Mouse (Mus musculus) frontal cortex, adult (tissue): ENCODE results near the gene Anapc15-ps.

Experiments used
- ATAC-seq: cut with Nextera tagmentation; 2 replicates; pipeline ENCODE4 v1.9.2; 2017; ENCODE audit warnings: mild to moderate bottlenecking, moderate library complexity, mixed read lengths; ENCODE audit not compliant: low TSS enrichment

The Anapc15-ps gene

DNA sequence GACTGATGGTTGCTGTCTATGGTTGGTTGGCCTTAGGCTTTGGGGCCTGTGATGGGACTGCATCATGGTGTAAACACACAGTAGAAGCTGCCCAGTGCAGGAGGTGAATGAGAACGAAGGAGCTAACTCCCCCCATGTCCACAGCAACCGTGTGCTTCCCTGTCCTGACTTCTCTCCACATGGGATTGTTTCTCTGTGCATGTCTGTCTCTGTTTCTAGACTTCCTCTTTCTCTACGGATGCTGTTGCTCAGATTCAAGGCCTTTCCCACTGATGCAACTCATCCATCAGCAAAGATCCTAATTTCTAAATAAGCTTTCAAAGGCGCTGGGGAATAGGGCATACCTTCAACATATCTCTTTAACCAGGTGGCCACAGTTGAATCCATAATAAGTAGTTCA lies 3.4 kb downstream of the Anapc15-ps start:
- ATAC-seq: no peak

DNA sequence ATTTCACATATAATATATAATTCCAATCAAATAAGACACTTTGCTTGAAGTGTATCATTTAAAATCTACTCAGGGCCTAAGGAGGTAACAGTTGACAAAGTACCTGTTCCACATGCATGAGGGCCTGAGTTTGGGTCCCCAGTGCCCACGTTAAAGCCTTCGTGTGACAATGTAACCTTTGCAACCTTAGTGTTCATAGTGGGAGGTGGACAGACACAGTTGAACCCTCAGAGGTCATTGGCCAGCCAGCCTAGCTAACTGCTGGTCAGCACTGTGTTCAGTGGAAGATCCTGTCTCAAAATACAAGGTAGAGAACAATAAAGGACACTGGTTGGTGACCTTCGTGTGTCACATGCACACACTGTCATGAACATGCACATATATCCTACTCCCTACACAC lies 4.2 kb downstream of the Anapc15-ps start:
- ATAC-seq: no peak

DNA sequence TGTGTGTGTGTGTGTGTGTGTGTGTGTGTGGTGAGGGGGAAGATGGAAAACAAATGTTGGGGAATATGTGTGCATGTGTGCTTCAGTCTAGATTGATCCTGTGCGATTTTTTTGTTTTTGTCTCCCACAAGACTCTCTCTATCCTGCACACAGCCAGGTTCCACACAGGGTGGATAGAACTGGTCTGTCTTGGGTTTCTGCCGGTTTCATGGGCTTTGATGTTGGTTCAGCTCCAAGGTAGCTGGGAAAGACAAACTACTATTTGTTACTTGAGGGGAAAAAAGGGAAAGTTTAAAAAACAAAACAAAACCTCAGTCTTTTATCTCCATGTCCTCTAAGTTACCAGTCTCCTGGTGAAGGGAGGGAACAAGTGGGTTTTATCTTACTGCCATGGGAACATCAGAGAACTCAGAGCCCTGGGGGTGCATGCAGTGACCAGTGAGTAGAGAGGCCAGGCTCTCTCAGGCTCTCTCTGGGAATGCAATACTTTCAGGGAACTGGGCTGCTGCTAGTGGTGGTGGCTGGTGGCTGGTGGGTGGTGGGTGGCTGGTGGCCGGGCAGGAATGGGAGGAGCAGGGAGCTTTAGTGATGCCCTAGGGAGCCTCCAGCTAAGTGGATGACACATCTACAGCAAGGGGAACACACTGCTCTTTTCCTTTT lies 5.8 kb downstream of the Anapc15-ps start:
- no peak for ATAC-seq

DNA sequence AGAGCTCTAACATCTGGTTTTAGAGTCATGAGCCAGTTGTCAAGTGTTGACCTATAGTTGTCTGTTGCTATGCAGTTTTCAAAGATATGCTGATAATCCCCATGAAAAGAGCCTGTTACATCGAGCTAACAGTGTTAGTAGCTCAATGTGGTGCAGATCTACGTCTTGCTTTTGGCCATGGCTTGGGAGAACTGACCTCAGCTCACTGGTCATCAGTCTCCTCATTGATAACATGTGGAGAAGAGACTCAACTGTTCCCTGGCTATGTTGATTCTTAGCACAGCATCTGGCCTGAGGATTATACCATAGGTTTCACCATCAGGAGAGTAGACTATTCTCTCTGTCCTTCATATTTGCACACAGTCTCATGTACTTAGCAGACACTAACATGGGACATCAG lies 6.5 kb downstream of the Anapc15-ps start:
- no peak for ATAC-seq

DNA sequence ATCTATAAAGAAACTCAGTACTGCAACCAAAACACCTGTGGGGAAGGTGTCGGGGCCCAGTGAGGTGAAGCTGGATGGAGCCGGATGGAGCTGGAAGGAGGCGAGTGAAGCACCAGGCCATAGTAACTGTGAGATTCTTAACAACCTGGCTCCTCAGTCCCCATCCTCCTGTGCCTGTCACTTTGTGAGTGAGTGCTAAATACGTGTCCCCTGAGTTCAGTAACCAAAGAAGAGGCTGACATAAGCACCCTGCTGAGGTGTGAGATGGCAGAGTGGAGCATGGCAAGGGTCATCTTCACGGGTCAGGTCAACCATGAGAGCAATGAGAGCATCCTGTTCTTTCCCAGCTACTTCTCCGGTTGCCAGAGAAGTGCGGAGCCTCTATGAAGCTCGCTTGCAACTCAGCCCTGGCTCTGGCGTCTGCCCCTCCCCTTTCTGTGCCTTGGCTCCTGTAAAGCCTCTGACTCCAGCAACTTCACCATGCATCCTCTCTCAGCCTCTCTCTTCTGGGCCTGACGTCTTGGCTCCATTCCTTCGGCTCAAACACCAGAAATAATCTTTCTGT lies 7.7 kb downstream of the Anapc15-ps start:
- no peak for ATAC-seq

DNA sequence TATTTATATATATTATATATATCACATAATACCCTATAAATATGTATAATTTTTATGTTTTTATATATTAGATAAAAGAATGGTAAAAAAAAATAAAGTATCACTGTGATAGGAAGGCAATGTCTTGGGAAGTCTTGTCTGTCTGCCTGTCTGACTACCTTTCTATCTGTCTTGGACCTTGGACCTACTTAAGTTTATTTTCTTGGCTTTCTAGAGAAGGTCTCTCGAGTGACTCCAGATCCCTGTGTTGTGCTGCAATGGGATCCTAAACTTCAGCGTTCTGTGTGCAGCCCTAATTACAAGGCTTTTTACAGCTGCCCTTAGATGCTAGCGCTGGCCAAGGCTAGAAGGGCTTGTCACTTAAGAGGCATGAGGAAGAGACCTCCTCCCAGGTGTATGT lies 8.6 kb downstream of the Anapc15-ps start:
- ATAC-seq: no peak

DNA sequence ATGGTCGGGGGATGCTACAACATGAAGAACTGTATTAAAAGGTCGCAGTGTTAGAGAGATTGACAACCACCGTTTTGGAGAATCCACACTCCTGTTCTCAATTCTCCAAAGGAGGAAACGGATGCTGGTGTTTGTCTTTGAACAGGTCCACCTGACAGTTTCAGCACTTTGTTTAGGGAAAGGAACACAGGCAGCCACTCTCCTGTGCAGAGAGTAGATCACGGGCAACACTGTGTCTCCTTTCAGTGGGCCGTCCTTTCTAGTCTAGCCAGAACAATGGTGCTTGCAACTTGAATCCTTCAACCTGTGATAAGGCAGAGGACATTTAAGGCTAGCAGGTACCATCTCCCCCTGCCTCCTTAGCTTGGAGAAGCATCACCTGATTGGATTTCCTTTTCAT lies 12.9 kb downstream of the Anapc15-ps start:
- ATAC-seq: no peak

DNA sequence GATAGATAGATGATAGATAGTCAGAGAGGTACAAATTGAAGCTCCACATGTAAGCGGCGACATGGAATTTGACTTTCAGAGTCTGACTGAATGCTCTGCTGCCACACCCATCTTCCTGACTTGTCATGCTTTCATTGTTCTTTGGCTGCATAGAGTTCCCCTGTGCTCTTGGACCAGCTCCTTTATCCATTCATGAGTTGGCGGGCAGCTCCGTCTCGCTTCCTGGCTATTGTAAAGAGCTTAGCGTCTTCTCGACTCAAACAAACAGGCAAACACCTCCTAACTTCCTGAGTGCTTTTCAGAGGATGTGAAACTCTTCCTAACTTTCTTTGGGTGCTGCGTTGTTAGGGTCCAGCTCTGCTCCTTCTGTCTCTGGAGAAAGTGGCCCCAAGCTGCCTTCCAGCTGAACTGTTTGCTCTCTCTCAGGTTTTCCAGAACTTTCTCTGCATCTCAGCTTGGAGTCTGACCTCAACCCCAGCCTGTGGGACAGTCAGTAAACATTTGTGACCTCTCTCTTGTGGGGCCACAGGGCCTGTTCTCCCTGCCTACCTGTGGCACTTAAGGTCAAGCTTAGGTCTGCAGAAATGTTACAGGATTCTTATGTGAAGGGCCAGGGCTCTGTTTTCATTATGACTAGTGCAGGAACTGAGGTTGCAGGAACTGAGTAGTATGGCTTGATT lies 13.6 kb downstream of the Anapc15-ps start:
- no peak for ATAC-seq

DNA sequence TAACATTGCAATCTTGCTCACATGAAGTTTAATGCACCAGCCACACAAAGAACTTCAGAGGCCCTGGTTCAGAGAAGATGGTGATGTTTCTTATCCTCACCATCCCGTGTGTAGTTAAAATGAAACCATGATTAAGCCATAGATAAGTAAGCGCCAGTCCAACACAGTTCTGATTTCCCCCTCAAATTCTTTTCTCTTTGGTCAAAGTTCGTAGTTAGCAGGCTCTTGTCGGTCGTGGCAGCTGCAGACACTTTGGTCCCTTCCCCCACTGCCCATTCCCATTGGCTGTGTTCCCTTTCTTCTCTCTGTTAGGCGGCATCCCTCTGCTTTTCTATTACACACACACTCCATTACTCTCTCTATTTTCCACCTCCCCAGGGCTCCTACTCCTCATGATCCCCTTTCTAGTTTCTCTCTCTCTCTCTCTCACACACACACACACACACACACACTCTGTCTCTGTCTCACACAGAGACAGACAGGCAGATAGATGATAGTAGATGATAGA lies 14.4 kb downstream of the Anapc15-ps start:
- no peak for ATAC-seq

DNA sequence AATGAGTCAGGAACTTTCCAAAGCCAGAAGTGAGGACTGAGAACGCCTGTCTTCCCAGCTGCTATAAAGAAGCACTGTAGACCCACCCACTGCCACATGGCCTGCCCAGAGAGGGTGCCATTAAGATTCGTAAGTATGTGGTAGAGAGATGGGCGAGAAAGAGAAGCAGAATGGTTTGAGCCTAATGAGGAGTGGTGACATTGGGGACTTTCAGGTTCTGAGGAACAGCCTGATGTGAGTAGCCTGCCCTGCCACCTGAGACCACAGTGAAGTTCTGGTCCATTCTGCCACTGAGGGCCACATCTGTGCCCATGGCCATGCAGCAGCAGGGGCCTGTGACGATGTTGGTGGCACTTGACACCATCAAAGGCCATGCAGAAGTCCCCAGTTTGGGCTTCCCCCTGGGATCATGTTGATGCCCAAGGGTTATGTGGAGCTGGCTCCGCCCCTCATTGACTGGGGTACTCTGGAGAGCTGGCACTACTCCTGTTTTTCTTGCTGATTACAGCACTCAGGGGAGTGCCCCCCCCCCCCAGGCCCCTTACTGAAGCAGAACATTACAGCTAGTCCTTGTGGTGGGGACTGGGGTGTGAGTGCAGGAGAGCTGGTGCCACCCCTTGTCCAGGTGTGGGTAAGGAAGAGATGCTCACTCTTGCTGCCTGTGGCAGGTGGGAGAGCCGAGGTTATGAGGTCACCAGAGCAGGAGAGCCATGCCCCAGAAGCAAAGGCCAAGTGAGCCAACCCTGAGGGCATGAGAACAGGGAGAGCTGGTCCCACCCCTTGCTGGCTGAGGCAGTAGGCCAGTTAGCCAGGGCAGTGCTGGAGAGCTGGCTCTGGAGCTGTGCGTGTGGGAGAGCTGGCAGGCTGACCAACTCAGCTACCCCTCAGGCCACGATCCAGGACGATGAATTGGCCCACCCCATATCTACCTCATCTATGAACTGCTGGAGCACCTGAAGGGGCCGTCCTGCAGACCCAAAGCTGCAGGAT lies 16.7 kb downstream of the Anapc15-ps start:
- ATAC-seq: no peak

DNA sequence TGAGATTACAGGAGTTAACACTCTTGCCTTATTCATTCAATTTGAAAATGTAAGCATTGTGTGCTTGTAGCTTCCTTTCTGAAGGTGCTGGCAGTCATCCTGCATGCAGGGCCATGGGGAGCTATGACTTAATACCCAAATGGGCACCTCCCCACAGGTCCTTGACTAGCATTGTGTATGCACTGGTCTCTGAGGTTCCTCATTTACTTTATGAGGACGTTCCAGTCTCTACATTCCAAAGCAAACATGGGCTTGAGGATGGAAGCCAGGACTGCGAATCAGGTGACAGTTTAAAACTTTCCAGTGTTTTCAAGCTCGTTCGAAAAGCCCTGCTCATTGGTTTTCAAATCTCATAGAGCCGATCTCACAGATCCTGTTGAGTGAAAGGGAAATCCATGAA lies 21.1 kb downstream of the Anapc15-ps start:
- no peak for ATAC-seq

DNA sequence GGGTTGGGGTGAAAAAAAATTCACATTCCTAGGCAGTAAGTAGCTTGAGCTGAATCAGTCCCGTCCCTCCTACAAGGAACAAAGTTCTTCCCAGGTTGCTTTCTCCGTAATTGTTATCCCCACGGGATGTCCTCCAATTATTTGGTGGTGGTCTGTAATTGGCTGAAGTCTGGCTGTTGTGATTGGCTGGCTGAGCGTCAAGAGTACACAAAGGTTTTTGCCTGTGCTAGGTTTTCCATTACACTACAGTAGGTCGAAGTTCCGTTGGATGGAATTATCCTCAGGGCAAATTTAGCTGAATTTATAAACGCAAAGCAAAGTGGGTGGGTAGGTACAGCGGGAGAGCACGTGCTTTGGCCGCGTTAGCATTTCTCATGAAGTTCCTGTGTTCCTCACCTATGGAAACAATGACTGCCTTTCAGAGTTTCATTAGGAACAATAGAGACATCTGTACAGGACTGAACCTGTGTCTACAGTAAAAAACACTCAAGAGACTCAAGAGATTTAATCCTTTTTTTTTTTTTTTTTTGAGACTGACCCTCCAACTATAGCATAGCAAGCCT lies 24.8 kb downstream of the Anapc15-ps start:
- ATAC-seq: no peak

DNA sequence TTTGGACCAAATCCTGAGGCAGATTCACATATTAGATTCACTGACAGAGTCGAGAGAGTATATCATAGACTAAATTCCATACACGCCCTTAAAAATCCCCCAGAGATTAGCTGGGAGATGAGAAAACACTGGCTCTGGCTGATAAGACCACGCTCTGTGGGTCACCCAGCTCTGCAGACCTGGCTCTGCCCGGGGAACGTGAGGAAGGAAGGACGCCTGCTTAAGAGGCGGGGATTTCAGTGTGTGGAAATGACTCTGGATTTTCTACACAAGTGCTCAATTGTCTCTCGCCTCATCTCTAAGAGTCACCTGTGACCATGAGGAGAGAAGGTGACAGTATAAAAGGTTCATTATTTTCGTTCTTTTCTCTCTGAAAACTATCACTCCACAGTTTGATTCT lies 26.1 kb downstream of the Anapc15-ps start:
- no peak for ATAC-seq

DNA sequence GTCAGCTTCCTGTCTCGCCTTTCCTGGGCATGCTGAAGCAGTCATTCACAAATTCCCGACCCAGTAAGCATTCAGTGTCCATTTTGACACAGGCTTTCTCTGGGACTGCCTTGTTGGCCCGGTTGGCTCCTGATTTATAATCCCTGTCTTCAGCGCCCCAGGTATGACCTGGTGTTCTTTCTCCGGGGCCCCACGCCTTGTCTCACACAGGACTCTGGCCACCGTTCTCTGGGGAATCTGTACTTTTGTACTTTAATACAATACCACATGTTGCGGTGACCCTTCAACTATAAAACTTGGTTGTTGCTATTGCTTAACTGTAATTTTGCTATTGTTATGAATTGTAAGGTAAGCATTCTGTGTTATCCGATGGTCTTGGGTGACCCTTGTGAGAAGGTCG lies 26.7 kb downstream of the Anapc15-ps start:
- ATAC-seq: no peak

DNA sequence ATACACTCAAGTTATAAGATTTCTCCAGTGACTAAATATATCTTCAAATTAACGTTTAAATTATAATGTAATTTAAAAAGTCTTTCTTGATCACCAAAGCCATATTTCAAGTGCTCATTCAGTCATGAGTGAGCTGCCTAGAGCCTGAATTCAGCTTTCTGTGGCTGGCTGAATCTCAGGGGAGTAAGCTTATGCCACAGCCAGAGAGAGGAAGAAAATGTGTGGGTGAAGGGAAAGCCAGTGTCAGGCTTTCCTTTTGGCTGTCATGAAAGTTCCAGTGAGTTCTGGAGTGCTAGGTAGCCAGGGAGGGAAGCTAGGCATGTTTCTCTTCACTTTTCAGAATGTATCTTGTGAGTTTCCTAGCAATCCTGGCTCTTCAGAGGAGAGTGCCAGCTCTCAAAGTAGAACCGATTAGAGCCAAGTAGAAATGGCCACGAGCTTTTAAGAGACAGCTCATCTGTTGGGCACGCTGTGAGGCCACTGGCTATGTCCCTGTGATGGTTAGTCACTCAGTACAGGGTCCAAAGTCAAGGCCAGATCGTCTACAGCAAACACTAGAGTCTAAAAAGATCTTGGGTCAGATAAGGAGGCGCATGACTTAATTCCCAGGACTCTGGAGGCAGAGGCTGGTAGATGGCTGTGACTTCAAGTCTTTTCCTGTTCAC lies 29.4 kb downstream of the Anapc15-ps start:
- peak; percentile 83 for ATAC-seq

DNA sequence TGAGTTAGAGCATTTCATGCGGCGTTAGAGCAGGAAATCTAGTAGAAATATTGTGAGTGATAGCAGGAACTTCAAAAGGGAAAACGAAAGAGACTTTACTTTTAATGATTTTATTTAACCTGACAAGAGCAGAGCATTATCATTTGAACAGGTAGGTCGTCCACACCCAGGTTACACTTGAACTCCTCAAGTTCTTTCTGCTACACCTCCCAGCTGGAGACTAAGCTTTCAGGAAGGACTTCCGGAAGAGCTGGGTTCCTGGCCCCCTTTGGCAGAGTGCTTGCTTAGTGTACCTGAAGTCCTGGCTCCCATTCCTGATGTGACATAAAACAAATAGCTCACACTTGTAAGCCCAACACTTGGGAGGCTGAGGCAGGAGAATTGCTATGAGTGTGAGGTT lies 30.2 kb downstream of the Anapc15-ps start:
- no peak for ATAC-seq

DNA sequence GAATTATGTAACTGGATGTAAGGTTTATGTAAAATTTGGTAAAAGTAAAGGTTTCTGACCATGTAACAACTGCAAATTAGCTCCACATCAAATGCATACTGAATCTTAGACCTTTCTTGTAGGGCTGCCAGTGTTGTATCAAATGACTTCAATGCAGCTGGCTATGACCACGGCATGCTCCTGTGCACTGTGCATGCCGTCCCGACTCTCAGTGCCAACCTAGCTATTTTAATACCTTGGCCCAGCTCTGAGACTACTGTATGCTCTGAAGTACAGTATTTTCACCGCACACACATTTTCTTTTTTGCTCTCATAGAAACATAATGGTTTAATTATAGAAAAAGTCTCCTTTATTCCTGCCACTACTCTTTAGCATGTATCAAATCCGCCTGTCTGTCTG lies 31.9 kb downstream of the Anapc15-ps start:
- ATAC-seq: no peak

DNA sequence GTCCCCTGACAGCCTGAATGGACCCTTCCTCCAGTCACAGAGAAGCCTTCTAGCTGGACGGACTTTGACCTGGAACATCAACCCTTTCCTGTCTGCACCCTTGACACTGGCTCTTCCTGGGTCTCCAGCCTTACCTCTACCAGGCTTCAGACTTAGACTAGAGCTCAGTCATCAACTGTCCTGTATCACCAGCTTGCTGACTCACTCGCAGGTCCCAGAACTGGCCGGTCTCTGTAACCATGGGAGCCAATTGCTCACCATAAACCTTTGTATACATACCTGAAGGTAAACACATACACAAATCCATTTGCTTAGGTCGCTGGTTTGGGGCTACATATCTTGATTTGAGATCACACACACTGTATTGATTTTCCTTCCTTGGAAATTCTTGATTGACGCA lies 33.8 kb downstream of the Anapc15-ps start:
- no peak for ATAC-seq

DNA sequence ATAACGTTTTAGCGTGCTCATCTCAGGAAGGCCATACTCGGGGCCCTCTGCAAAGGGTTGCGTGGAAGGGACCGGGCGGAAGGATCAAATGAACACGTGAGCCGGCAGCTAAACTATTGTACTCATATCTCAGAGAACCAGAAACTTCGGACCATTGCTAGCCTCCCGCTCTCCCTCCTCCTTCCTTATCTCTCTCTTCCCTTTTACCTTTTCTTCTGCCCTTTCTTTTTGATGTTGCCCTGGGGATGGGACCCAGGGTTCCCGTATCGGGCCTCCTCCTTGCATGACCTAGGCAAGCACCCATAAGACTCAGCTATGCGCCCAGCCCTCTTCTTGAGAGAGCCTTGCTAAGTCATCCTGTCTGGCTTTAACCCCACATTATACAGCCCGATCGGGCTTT lies 38.5 kb downstream of the Anapc15-ps start:
- ATAC-seq: no peak

DNA sequence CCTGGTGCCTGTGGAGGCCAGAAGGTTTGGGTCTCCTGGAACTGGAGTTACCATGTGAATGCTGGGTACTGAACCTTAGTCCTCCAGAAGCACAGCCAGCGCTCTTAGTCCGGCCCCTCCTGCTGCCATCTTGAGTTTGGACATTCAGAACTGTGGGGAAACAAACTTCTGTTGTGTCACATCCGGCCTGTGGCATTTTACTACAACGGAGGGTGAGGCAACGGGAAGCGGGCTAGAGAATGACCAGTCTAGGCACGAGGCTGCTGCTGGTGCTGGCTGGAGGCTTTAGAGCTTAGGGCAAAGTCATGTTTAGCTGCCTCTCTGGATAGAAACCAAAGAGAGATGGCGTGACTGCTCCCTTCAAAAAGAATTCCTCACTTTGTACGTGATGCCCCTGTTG lies 39.0 kb downstream of the Anapc15-ps start:
- no peak for ATAC-seq

DNA sequence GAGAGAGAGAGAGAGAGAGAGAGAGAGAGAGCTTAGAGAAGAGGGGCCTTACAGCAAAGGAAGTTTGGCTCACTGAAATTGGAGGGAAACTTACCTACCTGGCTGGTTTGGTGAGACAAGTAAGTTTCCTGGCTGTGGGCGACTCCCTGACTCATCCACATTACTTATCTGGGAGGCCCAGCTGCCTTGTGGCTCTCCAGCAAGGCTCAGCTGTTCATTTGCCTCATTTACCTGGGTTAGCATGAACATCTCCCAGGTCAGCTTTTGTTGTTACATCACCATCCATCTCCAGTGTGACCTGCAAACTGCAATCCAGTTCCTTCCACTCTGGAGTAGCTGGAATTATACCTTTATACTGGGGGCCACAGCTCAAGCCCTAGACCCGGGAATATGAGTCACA lies 41.7 kb downstream of the Anapc15-ps start:
- no peak for ATAC-seq
